Mouse (Mus musculus) layer of hippocampus, adult 9-11 months (tissue): Measurements from ENCODE around the gene Gm14692.
"Not testable (repeated sequence)": the region's sequence is repeated elsewhere in the genome, so short reads cannot be mapped to it uniquely, and the experiment has no call there.

Experiments
- DNase-seq: peaks from one replicate; pipeline ENCODE4 v3.0.0; 2022

Gm14692 gene

DNA sequence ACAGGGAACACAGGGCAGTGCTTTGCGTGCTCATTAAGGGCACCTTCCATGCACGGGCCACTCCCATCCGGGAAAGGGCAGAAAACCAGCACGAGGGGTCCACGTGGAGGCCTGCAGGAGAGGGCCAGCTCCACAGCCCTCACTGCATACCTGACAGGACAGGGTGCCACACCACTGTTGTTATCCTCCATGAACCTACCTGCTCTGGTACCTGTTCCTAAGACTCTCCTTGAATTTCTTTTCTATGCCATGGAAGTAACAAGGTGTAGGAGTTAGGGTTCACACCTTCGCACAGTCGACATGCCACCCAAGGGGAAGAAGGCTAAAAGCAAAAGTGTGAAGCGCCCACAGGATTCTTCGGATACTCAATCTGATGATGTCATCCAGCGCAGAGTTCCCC is at the start of gene Gm14692:
Gene Gm14692, plus strand, starts transcription at position 301 of the 400 bp plus-strand sequence.
- not testable (repeated sequence) for DNase-seq

- DNase-seq = not testable (repeated sequence)
These were observed 2.0 kb upstream of the Gm14692 start, which contains the start of gene Gm1140 for GRCm38 (mm10) chrX:67693462-67693861. Gene Gm1140 (minus strand): TSS chrX:67693562.
